Mouse (Mus musculus) thymus, postnatal 10 days (tissue): ENCODE measurements at regions not wholly inside any gene's neighbourhood (a gene's known extent, or its start where the extent isn't known, plus 50 kb on each side); places are given as distances from the start of the nearest gene placed in this dataset.

Experiments
- DNase-seq, 2 experiments: peaks; one replicate each; pipeline ENCODE4 v3.0.0; 2021; ENCODE audit warnings: low spot score in 2 of 2

DNA sequence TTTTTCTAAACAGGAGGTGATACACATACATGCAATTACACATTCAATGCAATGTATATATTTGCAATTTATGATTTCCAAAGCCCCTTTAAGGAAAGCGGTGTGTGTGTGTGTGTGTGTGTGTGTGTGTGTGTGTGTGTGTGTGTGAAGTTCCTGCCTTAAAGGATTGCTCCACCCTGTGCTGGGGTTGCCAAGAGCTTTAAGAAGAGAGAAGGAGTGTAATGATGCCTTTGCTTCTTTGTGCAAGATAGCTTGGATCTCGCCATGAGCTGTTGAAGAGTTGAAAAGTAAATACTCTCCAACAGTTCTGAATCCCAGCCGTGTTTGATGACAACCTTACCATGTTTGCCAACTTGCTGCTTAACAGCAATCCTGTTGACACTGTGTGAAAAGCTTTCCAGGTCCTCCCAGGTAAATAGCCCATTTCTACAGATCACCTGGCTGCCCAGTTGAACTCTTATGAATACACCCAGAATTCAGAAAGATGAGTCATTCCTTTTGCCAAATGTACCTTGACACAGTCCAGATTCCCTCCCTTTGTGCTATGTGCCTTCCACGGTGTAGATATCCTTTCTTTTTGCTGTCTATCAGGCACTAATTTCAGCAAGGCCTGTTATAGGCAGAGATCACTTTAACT lies 216.3 kb downstream of the Ikzf2 start:
- DNase-seq = no peak

DNA sequence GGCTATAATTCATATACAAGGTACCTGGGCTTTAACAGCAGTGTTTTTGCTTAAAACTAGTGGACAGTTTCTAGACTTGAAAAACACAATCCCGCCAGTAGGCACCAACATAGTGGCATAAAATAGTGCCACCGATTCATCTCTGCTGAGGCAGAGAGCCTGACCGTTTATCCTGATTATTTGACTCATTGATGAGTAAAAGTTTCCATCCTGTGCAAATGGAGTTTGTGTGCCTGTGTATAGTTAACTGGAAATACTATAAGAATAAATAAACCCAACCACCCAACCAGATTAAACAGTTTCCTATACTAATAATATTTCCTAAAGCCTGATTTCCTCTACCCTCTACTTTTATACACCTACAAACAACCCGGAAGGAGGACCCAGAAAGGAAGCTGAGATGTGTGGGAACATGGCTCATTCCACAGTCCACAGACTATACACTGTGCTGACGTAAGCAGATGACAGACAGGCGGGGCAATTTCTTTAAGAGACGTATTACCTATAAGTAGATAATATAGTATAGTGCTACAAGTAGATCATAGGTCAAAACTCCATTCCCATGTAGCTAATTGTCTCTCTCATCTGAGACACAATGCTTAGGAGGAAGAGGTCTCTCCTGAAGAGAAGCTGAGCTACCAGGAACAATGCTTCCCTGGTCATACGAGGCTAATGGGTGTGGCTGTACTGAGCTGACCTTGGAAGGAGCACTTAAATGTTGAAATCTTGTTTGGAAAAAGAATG lies 217.7 kb downstream of the Ikzf2 start:
- DNase-seq = no peak

DNA sequence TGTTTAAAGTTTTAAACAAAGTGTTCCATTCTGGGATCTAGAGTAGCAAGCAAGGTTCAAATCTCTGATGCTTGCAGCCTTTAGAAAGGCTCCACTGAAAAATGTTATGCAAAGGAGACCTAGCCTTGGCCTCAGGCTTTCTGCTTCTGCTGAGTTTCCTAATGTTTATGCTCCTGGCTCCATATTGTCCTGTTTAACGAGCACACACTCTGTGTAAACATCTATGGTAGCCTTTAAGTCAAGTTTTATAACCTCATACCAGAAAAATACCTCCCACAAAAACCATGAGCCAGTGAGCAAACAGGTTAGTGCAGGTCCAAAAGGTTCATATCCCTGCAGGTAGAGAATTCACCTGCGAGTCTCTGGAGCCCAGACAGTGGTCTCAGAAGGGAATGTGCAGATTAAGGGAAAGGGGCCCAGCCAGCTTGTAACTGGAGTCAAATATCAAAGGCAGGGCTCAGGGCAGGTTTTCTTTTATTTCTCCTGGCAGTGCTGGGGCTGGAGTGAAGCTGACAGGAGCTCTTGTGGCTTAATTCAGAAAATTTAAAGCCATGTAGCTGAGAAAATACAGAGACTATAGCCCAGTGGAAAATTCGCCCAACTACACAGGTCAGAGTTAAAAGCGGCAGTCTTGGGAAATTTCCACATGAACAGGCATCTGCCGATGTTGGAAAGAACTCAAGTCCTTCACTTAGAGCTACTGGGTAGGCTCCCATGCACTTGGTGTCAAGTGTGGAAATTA lies 220.3 kb downstream of the Ikzf2 start:
- DNase-seq = no peak

DNA sequence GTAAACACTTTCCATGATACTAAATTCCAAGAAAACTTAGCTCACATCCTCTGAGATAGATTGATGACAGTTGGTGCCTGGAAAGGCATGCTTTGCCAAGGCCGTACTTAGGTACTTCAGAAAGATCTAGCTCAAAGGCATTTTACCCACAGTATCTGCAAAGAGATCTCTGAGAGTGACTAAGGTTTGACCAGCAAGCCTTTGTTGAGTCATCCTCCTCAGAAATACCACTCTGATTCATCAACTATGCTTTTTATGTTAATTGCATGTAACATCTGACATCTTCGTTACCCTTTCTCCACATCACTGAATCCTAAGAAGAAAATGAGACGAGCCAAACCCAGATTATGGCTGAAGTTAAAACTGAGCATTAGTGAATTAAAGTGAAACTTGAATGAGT lies 225.9 kb downstream of the Ikzf2 start:
- no peak for DNase-seq

DNA sequence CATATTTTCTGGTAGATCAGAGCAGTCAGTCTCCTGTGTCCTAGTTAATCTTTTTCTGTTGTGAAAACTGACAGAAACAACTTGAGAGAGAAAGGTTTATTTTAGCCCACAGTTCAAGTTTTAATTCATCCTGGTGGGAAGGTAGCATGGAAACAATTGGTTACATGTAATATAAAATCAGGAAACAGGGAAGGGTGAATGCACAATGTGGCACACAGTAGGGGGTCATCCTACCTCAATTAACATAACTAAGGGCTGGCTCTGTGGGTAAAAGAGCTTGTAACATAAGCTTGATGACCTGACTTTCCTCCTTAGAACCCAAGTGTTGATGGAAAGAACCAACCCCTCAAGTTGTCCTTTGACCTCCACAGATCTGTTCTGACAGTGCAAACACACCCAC lies 227.1 kb downstream of the Ikzf2 start:
- DNase-seq = no peak

DNA sequence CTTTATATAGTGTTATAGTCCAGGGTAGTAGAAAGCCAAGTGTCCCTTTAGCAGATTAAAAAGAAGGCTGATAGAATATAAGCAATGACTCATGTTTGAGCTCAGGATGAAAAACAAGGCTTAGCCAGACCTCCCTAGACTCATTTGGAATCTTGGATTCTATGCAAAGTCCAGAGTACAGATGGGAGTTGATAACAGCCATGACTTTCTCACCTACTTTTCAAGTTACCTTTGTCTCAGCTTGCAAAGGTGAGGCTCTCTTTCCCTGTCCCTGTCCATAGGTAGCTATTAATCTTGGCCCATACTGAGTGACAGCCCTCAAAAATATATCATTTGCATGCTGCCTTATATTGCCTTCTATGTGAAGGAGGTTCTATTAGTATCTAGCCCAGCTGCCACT lies 229.6 kb downstream of the Ikzf2 start:
- no peak for DNase-seq

DNA sequence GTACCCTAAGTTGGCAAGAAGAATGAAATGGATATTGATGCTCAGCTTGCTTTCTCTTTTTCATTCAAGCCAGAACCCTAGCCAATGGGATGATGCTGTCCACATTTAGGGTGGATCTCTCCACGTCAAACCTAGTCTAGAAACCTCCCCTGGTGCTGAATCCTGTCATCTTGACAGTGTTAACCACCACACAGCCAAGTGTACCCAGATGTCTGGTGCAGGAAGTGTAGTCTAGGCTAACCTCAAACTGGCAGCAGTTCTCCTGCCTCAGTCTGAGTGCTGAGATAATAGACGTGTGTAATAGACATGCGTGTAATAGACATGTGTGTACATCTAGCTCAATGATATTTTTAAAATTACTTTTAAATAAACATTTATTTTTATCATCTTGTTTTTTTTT lies 233.1 kb downstream of the Ikzf2 start:
- DNase-seq = peak in 1 of 2 experiments; percentile 4

DNA sequence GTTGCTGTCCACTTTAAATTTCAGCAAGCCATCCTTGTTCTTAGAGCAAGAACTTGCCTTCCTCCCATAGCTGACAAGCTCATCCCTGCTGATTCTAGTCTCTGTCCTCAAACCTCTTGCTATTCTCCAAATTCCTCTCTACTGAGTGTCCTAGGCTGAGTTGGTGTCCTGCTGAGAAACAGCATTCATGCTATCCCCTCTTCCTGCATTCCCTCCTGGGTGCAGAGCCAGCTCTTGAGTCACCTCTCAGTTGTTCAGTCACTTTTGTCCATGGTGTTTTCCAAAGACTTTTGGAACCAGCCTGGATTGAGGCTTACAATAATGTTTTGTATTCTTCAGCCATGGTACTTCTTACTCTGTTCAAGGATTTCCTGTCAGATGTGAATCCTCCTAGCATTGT lies 234.1 kb downstream of the Ikzf2 start:
- no peak for DNase-seq

DNA sequence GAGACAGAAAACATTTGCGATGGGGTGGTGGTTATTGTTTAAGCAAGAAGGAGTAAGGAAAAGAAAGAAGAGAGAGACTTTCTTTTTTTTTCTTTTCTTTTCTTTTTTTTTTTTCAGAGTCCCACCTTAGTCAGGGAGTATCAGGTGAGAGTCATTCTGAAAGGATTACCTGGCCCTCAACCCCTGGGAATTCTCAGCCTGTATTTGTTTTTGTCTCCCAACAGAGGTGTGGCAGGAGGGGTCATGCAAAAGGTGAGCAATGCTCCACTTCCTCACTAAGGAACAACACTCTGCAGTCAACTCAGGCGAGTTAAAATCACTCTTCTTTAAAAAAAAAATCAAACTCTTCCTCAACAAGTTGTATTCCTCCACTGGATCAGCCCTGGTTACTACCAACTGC lies 236.6 kb downstream of the Ikzf2 start:
- no peak for DNase-seq

DNA sequence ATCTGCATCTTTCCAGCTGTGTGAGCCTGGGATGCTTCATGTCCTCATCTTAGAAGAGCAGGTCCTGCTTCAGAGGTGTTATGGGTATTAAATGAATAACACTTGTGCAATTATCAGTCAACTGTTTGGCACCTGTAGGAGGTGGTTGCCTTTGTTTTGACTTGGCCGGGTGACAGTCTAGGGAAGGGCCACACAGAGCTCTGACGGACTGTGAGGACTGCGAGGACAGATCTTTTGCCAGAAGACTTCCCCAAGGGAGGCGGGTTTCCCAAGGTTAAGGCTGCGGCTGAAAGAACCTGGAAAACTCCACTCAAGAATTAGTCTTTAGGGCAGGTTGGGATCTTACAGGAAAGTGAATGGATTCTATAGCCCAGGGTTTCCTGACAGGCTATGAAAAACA lies 239.8 kb downstream of the Ikzf2 start:
- DNase-seq = no peak

DNA sequence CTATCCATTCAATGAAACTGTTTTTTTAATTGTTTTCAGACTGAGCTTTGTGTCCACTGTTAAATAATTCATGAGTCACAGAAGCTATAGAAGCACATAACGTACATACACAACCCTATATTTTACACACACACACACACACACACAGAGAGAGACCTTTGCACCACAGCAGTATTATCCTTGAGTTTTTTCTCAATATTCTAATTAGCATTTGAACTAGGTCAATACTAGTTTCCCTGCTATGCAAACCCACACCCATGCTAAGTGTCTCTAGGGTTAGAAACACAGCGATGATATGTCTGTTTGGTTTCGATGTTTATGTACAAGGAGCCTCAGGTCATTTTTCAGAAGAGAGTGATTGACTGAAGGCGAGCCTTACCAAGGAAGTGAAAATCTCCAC lies 242.3 kb downstream of the Ikzf2 start:
- DNase-seq = no peak

DNA sequence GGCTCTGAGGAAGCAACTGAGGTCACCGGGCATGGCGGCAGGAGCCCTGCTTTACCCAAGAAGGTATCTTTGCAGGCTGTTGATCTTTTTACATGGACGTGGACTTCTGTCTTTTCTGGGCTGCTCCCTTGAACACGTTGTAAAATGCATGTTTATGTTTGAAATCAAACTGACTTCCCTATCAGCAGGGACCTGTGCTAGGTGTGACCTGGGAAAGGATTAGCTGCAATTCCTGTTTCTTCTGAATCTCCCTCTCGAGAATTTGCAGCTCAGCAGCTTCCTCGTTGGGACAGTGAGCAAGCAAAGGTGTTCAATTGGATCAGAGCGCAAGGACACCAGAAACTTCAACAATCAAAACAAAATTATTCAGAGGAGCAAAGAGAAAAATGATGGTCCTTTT lies 243.6 kb downstream of the Ikzf2 start:
- no peak for DNase-seq

DNA sequence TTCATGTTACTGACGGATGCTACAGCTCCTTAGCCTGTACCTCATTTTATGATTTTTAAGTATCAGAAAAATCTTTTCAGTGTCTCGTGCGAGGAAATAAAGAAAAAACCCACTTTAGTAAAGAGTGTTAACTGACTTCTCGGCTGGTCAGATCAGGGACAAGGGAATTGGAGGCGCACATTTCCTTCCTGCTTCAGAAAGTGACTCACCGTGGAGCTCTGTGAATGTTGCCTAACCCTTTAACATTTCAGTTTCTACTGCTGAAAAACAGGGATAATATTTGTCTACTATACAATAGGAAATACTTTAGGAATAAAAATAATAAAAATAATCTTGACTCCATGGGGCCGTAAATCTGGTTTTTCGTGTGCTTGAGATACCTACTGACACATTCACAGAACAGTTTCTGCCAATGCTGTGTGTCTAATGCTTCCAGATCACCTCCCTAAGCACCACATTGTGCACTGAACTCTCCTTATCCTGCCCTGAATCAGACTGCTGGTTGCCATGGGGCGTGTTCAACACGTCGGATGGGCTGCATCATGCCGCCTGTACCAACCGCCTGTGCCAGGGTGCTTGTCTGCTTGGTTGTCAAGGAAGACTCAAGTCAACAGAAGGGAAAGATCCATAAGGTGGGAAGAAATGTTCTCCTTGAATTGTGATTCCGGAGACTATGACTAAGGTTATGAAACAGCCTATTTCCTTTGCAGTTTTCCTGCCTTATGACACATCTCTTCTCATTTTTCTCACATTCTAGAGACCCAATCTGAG lies 246.3 kb downstream of the Ikzf2 start:
- no peak for DNase-seq

DNA sequence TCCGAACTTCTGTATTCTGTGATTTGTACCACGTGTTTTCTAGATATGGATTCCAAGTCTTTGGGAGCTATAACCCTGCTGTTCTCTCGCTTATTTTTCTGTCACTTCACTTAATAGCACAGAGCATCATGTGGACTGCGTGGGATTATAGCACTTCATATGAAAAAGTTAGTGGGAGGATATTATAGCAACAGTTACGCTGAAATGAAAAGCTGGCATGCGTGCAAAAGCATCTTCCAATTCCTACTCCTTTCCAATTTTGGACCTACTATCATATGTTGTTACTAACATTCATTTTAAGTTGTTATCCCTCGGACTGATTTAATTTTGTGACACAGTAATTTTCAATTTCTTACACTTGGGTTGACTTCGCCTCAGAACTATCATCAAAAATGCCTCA lies 250.0 kb downstream of the Ikzf2 start:
- DNase-seq = no peak

DNA sequence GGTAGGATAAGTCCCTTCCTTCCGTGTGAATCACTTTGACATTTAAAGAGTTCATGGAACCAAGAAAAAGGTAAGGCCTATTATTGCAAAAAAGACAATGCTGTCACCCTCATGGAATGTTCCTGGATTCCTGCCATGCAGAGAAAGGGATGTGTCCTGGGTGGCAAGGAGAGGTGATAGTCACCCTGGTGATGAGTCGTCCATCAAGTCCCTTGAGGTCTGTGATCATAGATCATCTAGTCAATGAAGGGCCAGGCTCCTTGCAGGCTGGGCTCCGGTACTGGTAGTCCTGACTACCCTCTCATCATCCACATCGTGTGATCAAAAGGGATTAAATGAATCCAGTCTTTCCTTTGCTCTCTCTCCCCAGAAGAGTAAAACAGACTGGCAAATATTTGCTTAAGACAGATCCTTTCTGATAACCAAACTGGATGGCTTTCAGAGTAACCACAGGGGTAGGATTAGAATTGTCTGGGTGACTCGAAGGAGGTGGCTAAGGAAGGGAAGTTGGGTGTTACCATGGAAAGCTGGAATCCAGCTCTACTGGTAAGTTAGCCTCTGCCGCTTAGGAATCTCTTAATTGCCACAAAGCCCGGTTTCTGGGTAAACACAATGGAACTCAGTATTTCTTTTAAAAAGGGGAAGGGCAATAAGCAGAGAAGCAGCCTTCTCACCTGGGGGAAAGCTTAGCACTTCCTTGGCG lies 253.2 kb downstream of the Ikzf2 start:
- DNase-seq = no peak

DNA sequence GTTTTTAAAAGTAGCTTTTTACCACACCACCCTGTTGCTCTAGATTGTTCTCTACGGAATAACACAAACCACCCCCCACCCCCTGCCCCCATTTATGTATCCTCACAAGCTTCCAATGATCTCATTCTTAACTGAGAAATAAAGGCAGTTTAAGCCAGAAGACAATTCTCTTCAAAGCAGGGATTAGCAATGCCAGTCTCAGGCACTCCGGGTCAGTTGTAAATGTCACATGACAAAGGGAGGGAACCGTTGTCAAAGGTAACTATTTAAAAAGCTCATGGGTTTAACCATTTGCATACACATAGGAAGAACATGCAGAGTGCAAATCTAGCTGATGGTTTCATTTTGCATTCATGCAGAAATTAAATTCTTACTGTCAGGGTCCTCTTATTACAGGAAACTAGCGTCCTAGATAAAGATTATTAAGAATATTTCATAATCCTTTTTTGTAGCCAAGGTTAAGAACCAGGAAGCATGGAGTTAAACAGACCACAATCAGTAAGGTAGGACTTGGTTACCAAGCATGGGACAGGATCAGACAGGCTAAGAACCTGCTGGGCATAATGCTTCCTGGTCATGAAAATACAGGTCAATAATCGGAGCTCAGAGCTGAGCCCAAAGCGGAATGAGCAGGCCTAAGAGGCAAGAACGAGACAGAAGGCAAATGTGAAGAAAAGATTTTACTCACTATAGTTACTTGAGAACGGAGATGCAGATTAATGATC lies 256.2 kb downstream of the Ikzf2 start:
- DNase-seq = no peak

DNA sequence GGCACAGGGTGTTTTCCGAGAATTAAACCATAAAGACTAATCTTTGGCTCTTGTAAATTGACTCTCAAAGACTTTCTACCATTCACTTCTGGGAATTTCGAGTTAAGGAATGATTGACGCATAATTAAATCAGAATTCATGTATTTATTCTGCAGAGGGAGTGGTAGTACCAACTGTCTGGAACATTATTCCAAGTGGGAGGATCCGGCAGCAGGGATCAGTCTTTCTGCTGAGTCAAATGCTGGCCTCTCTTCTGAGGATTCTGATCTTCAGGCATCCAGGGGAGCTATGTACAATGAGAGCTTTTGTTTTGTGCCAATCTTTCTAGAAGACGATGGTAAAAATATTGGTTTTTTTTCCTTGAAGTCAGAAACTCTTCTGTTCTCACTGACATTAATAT lies 257.4 kb downstream of the Ikzf2 start:
- DNase-seq = no peak

DNA sequence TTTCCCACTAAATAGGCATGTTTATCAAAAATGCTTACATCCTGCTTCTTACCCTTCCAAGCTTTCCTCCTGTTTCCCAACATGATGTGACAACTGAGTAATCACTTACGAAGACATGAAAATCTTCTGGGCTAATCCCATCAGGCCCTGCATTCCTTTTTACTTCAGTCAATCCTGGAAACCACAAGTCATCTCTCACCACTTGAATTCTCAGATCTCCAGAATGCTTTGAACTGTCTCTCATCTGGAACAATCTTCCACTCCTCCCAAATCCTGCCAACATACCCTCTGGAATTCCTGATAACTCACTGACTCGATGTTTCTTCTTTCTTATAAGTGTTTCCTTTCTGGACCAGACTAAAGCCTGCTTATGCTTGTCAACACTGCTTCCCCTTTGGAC lies 289.4 kb downstream of the Ikzf2 start:
- DNase-seq = no peak

DNA sequence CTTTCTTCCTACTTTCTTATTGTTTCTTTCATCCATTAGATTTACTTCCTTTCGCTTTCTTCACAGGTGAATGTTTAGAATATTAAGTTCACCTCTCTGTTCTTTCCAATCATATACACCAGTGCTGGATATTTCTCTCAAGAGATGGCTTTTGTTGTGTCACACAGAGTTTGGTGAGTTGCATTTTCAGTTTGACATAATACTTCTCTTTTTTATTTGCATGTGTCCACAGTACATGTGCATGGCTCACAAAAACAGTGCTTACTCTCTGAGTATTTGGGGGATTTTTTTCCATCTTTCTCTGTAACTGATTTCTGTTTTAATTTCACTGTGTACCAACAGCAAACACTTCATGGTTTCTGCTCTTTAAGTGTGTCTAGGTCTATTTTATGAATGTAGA lies 274.5 kb upstream of the Erbb4 start:
- DNase-seq = no peak

DNA sequence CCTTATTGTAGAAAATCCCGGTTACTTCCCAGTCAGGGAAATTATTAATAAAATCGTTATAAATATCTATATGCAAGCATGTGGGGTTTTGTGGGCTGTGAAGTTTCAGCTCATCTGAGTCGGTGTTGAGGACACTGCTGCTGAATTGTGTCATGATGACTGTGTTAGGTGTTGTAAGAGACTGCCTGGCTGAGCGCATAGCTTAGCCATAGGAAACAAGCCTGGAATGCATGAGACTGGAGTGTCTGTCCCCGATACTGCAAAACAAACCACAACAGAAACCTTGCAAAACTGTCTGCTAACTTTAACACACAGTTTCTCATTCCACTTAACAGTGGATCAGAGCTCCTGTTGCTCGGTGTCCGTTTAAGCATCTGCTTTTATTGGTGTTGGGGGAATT lies 271.9 kb upstream of the Erbb4 start:
- no peak for DNase-seq
